Mouse (Mus musculus): Measurements from ENCODE around the gene Rab27a. TPM values are rescaled to one million over a fixed set of nuclear protein-coding genes. Genes with fewer than 3 reads are reported as not detected.
A peak's percentile ranks its signal among the peaks of the same experiment; 100 is the strongest.
"Not testable (repeated sequence)": the region's sequence is repeated elsewhere in the genome, so short reads cannot be mapped to it uniquely, and the experiment has no call there.

Rab27a gene
- total RNA-seq, 2 experiments from 2014 or later, result 10.5 to 12.2 TPM

DNA sequence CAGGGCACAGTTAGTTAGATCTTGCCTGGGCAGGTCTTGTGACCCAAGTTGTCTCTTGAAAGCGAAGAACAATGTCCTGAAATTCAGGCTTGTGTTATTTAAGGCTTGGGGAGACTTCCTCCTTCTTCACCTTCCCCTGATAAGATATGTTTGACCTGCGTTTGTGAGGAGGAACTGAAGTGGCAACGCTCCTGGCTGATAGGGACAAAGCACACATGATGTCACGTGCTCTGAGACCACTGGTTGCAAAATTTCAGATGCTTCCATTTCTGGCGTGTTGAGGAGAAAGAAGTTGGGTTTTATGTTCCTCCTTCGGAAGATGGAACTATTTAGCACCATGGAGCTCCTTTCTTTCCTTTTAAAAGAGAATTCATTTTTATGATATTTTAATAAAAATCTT, 41.2 kb downstream of the Rab27a start:
- ATAC-seq (replicated peaks; ENCODE audit: low FRiP score, poor library complexity, severe bottlenecking), result no peak

DNA sequence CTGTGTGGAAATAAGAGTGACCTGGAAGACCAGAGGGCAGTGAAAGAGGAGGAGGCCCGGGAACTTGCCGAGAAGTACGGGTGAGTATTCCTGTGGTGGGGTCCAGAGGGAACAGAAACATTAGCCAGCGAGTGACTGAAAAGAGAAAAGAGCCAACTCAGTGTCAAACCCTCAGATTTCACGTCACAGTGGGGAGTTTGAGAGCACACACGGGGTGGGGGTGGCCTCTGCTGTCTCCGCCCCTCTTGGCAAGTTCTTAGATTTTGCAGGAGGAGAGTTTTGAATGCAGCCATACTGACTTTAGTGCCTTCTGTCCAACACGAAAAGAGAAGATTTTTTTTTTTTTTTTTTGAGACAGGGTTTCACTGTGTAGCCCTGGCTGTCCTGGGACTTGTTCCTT, 42.5 kb downstream of the Rab27a start:
- no peak for ATAC-seq (replicated peaks; ENCODE audit: low FRiP score, poor library complexity, severe bottlenecking)

DNA sequence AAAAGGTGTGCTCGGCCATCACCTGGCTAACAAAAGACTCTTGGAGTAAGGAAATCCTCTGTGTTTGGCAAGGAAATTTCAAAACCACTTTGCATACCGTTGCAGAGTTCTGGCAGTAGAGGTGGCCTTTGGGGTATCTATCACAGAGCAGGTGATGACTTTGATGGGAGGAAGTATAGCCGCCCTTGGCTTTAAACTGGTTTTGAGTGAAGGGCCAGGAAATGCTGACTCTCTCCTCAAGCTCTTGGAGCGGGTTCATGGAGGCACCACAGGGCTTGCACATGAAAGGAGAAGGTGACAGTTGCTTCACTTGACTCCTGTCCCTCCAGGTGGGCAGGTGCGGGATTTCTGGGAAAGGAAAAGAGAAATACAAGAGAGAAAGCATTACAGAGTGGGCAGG, 42.9 kb downstream of the Rab27a start:
- no peak for ATAC-seq (replicated peaks; ENCODE audit: low FRiP score, poor library complexity, severe bottlenecking)

DNA sequence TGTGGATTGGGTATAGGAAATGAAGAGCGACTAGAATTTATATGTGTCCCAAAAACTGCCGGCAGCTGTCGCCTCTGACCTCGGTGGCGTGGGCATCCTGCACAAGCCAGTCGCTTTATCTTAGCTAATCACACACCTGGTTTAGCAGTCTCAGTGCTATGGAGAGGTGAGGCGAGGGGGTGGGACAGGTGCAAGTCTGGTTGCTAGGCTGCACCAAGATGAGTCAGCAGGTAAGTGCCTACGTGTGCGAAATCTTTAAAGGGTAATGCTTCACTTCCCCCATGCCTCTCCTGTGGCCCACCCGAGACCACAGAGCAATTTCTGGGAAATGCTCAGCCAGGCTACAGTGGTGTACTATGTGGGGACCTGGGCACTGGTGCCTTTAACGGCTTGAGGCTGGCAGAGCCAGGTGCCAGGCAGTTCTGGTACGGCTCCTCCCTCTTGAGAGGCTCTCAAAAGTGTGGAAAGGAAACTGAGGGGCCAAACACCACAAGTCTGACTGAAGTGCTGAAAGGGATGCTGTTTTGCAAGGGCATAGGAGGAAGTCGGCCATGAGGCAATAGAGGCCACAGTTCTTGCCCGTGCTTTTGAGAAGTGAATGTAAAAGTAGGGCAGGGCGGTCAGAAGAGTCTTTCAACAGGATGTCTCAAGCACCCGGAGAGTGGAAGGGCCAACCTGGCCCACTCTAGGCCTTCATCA, 44.7 kb downstream of the Rab27a start:
- ATAC-seq (replicated peaks; ENCODE audit: low FRiP score, poor library complexity, severe bottlenecking), result no peak

DNA sequence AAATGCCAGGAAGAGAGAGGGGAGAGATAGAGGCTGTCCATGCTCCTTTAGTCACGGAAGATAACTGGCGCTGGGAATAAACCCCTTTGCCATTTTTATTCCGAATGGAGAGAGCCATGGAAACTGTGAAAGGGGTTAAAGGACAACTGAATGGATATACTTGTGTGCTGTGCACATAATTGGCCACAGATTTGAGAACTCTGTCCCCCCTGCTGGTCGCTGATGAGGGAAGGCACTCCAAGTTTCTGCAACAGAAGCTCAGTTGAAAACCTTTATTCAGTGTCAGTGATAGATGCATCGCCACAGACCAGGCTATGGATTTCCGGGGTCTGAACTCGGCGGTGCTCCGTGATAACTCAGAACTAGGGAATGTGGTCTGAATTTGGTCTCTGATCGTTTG, 45.5 kb downstream of the Rab27a start:
- no peak for ATAC-seq (replicated peaks; ENCODE audit: low FRiP score, poor library complexity, severe bottlenecking)

DNA sequence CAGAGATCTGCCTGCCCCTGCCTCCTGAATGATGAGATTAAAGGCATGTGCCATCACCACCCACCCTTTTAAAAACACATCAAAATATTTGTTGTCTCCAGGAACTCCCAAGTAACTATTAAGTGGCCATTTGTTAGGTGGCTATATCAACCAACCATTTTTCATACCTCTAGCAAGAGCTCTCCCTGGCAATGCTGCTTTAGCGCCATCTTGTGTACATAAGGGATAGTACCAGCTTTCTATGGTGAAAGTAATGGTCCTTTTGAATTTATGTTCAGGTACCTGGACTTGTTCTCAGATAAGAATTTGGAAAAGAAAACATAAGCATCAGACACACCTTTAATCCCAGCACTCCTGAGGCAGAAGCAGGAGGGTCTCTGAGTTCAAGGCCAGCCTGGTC, 47.1 kb downstream of the Rab27a start:
- ATAC-seq (replicated peaks; ENCODE audit: low FRiP score, poor library complexity, severe bottlenecking), result no peak

DNA sequence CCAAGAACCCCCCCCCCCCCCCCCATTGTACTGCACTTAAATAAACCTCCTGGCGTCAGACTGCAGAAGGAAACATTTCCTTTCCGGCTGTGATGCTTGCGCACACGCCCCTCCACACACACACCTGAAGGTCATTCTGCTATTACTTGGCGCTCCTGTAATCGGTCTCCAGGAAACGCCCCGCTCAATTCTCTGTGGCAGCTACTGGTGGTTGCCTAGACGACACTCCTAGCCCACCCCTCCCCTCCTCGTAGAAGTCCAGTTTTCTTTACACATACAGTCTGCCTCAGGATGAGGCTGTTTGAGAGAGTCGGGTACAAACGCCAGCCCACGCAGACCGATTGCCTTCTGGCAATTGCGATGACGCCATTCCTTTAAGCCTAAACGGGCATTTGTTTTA, 49.9 kb downstream of the Rab27a start:
- ATAC-seq (replicated peaks; ENCODE audit: low FRiP score, poor library complexity, severe bottlenecking), result no peak

DNA sequence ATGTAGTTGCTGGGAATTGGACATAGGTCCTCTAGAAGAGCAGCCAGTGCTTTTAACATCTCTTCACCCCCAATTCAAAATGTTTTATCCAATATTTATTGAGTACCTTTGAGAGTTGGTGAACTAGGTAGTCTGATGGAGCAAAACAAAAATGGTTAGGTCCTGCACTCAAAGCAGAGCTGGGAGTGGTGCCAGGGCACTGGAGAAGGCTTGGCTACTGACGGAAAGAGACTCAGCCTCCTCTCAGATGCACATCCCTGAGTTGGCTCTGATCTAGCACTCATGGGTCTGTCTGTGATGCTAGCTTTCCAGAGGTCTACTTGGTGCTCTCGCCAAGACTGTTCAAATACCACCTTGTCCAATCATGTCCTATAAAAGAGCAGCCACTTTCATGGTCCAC, 53.2 kb downstream of the Rab27a start:
- ATAC-seq (replicated peaks; ENCODE audit: low FRiP score, poor library complexity, severe bottlenecking), result no peak

DNA sequence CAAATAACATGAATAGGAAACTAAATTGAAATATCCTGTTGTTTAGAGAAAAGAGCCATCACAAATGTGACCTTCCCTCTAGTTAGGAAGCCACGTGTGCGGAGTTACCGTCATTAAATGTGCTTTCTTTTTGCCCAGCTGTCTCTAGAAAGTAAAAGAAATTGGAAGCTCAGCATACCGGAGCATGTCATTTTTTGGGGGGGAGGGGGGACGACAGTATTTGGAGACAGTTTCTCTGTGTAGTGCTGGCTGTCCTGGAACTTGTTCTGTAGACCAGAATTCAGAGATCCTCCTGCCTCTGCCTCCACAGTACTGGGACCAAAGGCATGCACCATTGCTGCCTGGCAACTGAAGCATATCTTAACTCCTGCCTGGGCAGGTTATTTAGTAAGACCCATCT, 56.9 kb downstream of the Rab27a start, which contains the start of gene Khdc3:
Gene Khdc3 (plus strand): TSS at position 301 of the 400 bp plus-strand sequence.
- ATAC-seq (replicated peaks; ENCODE audit: low FRiP score, poor library complexity, severe bottlenecking), result no peak

DNA sequence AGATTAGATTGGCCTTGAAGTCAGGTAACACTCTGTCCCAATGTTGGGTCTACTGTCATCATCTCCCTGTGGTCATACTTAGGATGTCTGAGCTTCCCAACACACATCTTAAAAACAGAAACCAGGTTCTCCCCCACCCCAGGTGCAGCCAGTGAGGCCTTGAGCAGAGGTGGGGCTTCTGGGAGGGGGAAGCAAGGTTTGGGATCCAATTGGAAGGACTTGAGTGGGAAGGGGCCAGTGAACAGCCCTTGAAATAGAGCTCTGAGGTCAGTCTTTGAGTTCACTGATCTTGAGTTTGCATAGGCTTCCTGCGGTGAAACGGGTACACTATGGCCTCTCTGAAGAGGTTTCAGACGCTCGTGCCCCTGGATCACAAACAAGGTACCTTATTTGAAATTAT, 57.5 kb downstream of the Rab27a start, which contains the start of gene Gm20509:
Gene Gm20509 (plus strand): TSS at position 290 of the 400 bp plus-strand sequence.
- ATAC-seq (replicated peaks; ENCODE audit: low FRiP score, poor library complexity, severe bottlenecking), result no peak

DNA sequence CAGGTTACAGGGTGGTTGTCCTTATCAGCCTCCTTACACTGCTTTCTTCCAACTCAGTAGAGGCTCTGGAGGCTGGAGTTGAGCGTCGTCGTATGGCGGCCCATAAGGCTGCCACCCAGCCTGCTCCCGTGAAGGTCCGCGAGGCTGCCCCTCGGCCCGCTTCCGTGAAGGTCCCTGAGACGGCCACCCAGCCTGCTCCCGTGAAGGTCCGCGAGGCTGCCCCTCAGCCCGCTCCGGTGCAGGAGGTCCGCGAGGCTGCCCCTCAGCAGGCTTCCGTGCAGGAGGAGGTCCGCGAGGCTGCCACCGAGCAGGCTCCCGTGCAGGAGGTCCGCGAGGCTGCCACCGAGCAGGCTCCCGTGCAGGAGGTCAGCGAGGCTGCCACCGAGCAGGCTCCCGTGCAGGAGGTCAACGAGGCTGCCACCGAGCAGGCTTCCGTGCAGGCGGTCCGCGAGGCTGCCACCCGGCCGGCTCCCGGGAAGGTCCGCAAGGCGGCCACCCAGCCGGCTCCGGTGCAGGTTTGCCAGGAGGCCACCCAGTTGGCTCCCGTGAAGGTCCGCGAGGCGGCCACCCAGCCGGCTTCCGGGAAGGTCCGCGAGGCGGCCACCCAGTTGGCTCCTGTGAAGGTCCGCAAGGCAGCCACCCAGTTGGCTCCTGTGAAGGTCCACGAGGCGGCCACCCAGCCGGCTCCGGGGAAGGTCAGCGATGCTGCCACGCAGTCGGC, 58.7 kb downstream of the Rab27a start:
- ATAC-seq (replicated peaks; ENCODE audit: low FRiP score, poor library complexity, severe bottlenecking), result no peak

DNA sequence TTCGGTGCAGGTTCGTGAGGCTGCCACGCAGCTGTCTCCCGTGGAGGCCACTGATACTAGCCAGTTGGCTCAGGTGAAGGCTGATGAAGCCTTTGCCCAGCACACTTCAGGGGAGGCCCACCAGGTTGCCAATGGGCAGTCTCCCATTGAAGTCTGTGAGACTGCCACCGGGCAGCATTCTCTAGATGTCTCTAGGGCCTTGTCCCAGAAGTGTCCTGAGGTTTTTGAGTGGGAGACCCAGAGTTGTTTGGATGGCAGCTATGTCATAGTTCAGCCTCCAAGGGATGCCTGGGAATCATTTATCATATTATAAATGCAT, 59.2 kb downstream of the Rab27a start:
- no peak for ATAC-seq (replicated peaks; ENCODE audit: low FRiP score, poor library complexity, severe bottlenecking)

DNA sequence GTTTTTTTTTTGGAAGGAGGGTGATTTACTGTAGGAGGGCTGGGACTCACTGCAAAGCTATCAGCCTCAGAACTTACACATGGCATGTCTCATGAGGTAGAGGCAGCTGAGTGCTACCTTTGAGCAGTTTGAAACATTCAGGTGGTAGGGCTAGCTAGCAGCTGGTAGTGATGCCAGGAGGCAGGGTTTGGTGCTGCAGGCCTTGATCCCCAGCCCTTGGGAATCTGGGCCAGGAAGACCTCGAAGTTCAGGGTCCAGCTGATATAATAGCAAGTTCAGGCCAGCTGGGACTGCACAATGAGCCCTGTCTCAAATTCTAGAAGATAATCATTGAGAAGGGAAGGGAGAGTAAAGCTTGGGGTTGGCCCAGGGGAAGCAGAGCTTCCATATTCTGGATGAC, 60.5 kb downstream of the Rab27a start:
- no peak for ATAC-seq (replicated peaks; ENCODE audit: low FRiP score, poor library complexity, severe bottlenecking)

DNA sequence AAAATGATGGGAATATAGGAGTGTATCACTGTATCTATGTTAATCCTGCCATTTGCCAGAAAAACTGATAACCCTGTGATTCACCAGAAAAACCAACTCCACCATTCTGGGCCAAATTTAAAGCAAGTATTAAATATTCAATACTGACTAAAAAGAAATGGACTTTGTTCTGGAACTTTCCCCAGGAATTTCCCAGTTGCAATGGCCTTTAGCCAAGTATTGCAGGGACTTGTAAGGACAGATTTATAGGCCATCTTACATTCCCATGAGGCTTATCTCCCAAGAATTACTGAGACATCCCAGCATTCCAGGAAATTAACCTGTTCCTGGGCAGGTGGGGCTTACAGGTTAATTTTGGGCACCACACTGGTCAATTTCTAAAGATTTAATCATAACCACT, 61.1 kb downstream of the Rab27a start:
- no peak for ATAC-seq (replicated peaks; ENCODE audit: low FRiP score, poor library complexity, severe bottlenecking)

DNA sequence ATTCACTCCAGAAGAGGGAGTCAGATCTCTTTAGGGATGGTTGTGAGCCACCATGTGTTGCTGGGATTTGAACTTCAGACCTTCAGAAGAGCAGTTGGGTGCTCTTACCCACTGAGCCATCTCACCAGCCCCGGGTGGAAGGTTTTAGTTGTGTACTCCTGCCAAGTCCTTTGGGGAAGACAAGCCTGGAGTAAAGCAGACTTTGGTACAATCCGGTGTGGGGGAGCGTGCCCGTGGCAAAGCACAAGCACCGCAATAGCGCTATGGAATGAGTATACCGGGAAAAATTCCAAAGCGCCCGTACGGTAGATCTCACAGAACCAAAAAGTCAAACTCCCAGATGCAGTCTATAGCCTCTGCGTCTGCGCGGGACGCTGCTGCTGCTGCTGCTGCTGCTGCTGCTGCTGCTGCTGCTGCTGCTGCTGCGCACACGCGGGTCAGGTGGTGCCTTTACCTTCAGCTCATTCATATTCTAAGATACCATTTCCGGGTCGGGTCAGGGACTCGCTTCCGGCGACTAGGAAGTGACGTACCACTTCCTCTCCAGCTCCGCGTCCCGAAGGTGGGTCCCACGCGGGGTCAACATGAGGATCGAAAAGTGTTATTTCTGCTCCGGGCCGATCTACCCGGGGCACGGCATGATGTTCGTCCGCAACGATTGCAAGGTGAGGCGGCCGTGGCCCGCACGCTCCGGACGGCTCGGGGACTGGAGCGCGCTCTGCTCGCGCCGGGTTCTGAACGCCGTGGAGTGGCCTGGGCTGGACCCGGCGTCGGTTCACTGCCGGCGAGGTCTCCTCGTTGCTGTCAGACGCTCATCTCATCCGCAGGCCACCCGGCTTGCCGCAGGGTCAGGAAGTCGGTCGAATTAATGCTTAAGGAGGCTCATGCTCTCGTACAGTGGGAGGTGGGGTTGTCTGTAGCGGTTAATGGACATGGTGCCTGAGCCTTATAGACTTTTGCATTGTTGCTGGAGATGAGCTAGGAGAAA, 68.6 kb downstream of the Rab27a start, which contains the start of gene Rsl24d1:
Gene Rsl24d1 (plus strand): TSS at position 508 of the 988 bp plus-strand sequence.
- ATAC-seq (replicated peaks; ENCODE audit: low FRiP score, poor library complexity, severe bottlenecking), result peak; percentile 94

DNA sequence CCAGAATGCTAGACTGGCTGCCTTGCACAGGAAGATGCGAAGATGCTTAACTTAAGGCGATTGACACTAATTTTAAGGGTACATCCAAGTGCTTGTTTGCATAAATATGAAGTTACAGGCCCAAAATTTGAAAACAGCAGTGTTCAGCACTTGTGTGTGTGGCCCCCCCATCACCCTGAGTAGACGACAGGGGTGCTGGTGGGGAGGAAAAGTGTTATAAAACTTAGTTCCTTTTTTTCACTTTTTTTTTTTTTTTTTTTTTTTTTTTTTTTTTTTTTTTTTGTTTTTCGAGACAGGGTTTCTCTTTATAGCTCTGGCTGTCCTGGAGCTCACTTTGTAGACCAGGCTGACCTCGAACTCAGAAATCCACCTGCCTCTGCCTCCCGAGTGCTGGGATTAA, 72.0 kb downstream of the Rab27a start:
- ATAC-seq (replicated peaks; ENCODE audit: low FRiP score, poor library complexity, severe bottlenecking), result not testable (repeated sequence)

DNA sequence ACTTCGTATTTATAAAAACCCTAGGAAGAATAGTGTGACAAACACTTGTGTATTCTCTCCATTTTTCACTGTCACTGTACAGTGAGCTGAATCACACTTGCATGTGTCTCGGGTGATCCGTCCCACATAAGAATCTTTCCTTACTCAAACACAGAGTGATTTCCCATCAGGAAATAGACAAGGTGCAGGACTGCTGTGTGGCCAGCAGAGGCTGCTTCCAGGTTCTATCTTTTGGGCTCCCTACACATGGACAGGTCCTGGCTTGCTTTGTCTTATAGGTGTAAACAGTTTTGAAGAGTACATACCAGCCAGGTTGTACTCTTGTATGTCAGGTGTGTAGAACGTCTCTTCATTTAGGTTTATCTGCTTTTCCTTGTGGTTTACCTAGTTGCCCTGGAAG, 73.4 kb downstream of the Rab27a start:
- no peak for ATAC-seq (replicated peaks; ENCODE audit: low FRiP score, poor library complexity, severe bottlenecking)

DNA sequence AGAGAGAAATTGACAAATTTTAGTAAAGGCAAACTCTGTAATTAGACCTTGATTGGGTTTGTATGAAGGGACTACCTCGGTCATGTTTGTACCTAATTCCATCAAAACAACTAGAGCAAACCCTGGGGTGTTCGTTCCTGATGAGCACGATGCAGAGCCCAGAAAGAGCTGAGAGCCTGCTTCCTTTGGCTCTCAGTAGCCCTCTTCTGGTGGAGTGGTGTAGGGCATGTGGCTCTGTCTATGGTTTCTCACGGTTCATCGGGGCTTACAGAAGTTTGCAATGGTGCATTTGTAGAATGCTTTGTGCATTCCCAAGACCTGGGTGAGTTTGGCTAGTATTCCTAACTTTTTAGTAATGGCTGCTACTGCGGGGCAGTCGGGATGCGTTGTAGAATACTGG, 77.1 kb downstream of the Rab27a start:
- ATAC-seq (replicated peaks; ENCODE audit: low FRiP score, poor library complexity, severe bottlenecking), result no peak

DNA sequence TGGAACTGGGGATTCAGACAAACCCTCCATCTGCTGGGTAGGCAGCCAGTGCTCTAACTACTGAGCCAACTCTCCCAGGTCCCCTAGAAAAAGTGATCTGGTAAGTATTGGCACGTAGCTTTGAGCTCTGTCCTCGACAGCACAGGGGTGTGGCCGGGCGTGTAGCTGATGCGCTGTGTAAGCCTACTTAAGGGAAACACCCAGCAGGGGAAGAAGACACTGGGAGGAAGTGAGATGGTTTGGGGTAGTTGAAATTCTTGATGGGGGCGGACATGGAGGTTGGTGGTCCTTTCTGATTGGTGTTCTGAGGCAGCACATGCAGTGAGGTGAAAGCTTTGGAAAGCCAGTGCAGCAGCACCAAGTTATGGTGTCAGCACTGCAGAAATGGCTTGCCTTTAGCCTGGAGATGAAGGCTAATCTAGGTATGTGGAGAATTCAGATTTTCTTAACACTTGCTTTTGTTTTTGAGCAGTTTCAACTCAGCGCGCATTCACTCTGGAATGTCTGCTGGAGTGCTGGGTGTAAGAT, 80.5 kb downstream of the Rab27a start:
- ATAC-seq (replicated peaks; ENCODE audit: low FRiP score, poor library complexity, severe bottlenecking), result no peak

DNA sequence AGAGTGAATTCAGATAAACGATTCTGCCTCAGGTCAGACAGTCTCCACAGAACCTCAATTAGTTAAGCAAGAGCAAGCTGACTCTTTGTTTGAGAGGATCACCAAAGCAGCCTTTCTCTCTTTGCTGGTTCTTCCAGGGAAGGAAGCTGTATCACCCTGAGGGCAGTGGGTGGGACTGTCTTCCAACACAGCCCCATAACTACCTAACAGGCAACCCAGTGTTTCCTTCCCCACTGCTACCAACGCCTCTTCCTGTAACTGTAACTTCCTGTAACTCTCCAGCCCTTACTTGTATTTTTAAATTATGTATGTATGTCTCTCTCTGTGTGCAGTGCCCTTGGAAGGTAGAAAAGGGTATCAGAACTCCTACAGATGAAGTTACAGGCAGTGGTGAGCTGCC, 82.8 kb downstream of the Rab27a start:
- no peak for ATAC-seq (replicated peaks; ENCODE audit: low FRiP score, poor library complexity, severe bottlenecking)

Data from erythroid progenitor cell, adult 5-6 weeks (primary cell).